Mouse (Mus musculus) frontal cortex, adult (tissue): ENCODE measurements around the gene Slc6a12.

ENCODE experiments used
- ATAC-seq: cut with Nextera tagmentation; 2 replicates; pipeline ENCODE4 v1.9.2; 2017; ENCODE audit warnings: mild to moderate bottlenecking, moderate library complexity, mixed read lengths; ENCODE audit not compliant: low TSS enrichment

Gene Slc6a12

GRCm38 (mm10) chr6:121412558-121413297 lies 69.9 kb downstream of the Slc6a12 start:
- ATAC-seq, result no peak
